Mouse (Mus musculus) neural tube, embryonic 13.5 days (tissue): ENCODE results near the gene Hlcs. TPM values are rescaled to one million over a fixed set of nuclear protein-coding genes. Genes with fewer than 3 reads are reported as not detected.

ENCODE experiments used
- ATAC-seq: fragments of 200-750 bp; cut with Nextera tagmentation; 2 replicates; pipeline ENCODE4 v1.8.0; 2017; ENCODE audit warnings: low read depth, mild to moderate bottlenecking, moderate TSS enrichment, moderate library complexity
- H3K27ac ChIP-seq: fragments of 300-500 bp; sonication (generic); replicated peaks from 2 replicates; pipeline ENCODE4 v1.5.1; 2015; ENCODE audit warnings: moderate library complexity, mild to moderate bottlenecking, inconsistent platforms
- H3K27me3 ChIP-seq: fragments of 300-500 bp; sonication (generic); 2 replicates; pipeline ENCODE4 v1.6.1; 2015; ENCODE audit warnings: mild to moderate bottlenecking, inconsistent platforms
- H3K36me3 ChIP-seq: fragments of 300-500 bp; sonication (generic); 2 replicates; pipeline ENCODE4 v1.6.1; 2015; ENCODE audit warnings: mild to moderate bottlenecking, inconsistent platforms
- H3K4me1 ChIP-seq: fragments of 300-500 bp; sonication (generic); replicated peaks from 2 replicates; pipeline ENCODE4 v1.6.1; 2015; ENCODE audit warnings: inconsistent platforms
- H3K4me2 ChIP-seq: fragments of 300-500 bp; sonication (generic); 2 replicates; pipeline ENCODE4 v1.6.1; 2015; ENCODE audit warnings: inconsistent platforms, mild to moderate bottlenecking, moderate library complexity
- H3K4me3 ChIP-seq: fragments of 300-500 bp; sonication (generic); 2 replicates; pipeline ENCODE4 v1.5.1; 2015; ENCODE audit warnings: mild to moderate bottlenecking, inconsistent platforms
- H3K9ac ChIP-seq: fragments of 300-500 bp; sonication (generic); 2 replicates; pipeline ENCODE4 v1.6.1; 2015; ENCODE audit warnings: moderate library complexity, mild to moderate bottlenecking, inconsistent platforms
- H3K9me3 ChIP-seq: fragments of 300-500 bp; sonication (generic); 2 replicates; pipeline ENCODE4 v1.6.1; 2016; ENCODE audit warnings: inconsistent platforms
- WGBS: fragments of 180-500 bp; shearing (Covaris S2); methylation state at CpG from one replicate; pipeline ENCODE4 v1.1.7; 2015; 5-methylcytosine and 5-hydroxymethylcytosine counted together
- polyA plus RNA-seq: library from polyadenylated mRNA; unstranded; fragments of >200 nt; fragmentation: Nextera tagmentation; extraction: Ambion mirVana; gene quantifications from 2 replicates; pipeline ENCODE4 v1.2.1, GENCODE M21; 2015

Gene Hlcs
- polyA plus RNA-seq, 1 experiment from 2014 or later: 7.9 TPM

DNA sequence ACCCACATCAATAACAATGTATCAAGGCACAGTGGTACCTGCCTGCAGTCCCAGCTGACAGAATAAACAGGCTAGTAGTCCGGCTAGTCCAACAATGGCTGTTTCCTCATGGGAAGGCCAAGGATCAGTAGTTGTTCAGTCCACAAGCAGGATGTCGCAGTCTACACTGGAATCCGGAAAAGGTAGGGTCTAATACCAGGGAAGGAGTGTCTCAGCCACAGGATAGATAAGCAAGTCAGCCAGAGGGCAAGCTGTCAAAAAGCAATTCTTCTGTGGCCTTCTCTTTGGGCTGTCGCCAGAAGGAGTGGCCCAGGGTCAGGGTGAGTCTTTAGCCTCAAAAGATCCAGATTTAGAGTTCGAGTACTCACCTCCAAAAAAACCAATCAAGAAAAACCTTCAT is 4.4 kb upstream of the Hlcs start:
- H3K4me3 ChIP-seq: no peak overlapping the region
- H3K27me3 ChIP-seq: no peaks in the 10 kb centered on the region
- ATAC-seq: no peak
- WGBS: 80% methylated on average over 5 of the region's 5 CpGs
- no peaks in the 10 kb centered on the region for H3K9me3 ChIP-seq
- no peak overlapping the region for H3K9ac ChIP-seq
- no peaks in the 10 kb centered on the region for H3K36me3 ChIP-seq
- peaks cover 9% of the 10 kb centered on the region for H3K4me1 ChIP-seq
- no peak overlapping the region for H3K27ac ChIP-seq
- H3K4me2 ChIP-seq: no peak overlapping the region

DNA sequence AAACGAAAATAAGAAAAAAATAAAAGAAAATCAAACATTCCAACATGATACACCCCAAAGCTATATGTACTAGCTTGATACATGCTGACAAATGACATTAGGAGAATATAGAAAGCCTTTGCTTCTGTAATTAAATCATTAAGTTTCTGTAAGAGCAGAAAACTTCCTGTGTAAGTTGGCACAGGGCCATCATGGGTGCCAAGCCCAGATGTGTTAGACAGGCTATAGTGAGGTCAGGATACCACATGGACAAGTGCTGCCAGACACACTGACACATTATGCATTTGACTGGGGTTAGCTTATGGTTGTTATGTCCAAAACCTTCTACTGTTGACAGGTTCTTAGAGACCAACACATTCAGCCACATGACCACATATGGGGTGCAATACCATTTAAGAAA is 1.8 kb upstream of the Hlcs start:
- Histone ChIP-seq H3K27me3 (no peaks in the 10 kb centered on the region), H3K27ac (no peak overlapping the region), H3K4me2 (no peak overlapping the region), H3K4me1 (peaks cover 20% of the 10 kb centered on the region), H3K36me3 (no peaks in the 10 kb centered on the region), H3K9me3 (no peaks in the 10 kb centered on the region), H3K9ac (no peak overlapping the region), H3K4me3 (no peak overlapping the region)
- WGBS: 52% methylated on average over 1 of the region's 1 CpGs
- no peak for ATAC-seq

GRCm38 (mm10) chr16:94314626-94315025 is 1.3 kb upstream of the Hlcs start:
- H3K9me3 ChIP-seq: no peaks in the 10 kb centered on the region
- no peaks in the 10 kb centered on the region for H3K36me3 ChIP-seq
- H3K4me3 ChIP-seq: no peak overlapping the region
- 94% methylated on average over 5 of the region's 5 CpGs for WGBS
- peaks cover 20% of the 10 kb centered on the region for H3K4me1 ChIP-seq
- no peaks in the 10 kb centered on the region for H3K27me3 ChIP-seq
- ATAC-seq: no peak
- no peak overlapping the region for H3K9ac ChIP-seq
- H3K27ac ChIP-seq: no peak overlapping the region
- no peak overlapping the region for H3K4me2 ChIP-seq

- under 1% methylated on average over 20 of the region's 20 CpGs for WGBS
- peak overlapping the region; percentile 62 for H3K4me3 ChIP-seq
- peak; percentile 92 for ATAC-seq
Measured at GRCm38 (mm10) chr16:94312663-94313228, 625 bp downstream of the Hlcs start.

GRCm38 (mm10) chr16:94311931-94312330 is 1.4 kb downstream of the Hlcs start:
- H3K9me3 ChIP-seq: no peaks in the 10 kb centered on the region
- H3K4me1 ChIP-seq: peaks cover 35% of the 10 kb centered on the region
- peak overlapping the region; percentile 81 for H3K9ac ChIP-seq
- H3K4me2 ChIP-seq: peak overlapping the region; percentile 74
- ATAC-seq: no peak
- 63% methylated on average over 4 of the region's 4 CpGs for WGBS
- peak overlapping the region; percentile 62 for H3K4me3 ChIP-seq
- no peaks in the 10 kb centered on the region for H3K36me3 ChIP-seq
- H3K27ac ChIP-seq: peak overlapping the region; percentile 100
- no peaks in the 10 kb centered on the region for H3K27me3 ChIP-seq

More at GRCm38 (mm10) chr16:94312663-94313228, 625 bp downstream of the Hlcs start:
- Histone ChIP-seq H3K36me3 (no peaks in the 10 kb centered on the region), H3K4me2 (peak overlapping the region; percentile 74), H3K4me1 (peaks cover 27% of the 10 kb centered on the region), H3K27me3 (no peaks in the 10 kb centered on the region), H3K9me3 (no peaks in the 10 kb centered on the region), H3K9ac (peak overlapping the region; percentile 81), H3K27ac (peak overlapping the region; percentile 100)

GRCm38 (mm10) chr16:94311416-94311815 is 2.0 kb downstream of the Hlcs start:
- ATAC-seq: no peak
- WGBS: 50% methylated on average over 1 of the region's 1 CpGs
- H3K4me2 ChIP-seq: peak overlapping the region; percentile 74
- no peaks in the 10 kb centered on the region for H3K9me3 ChIP-seq
- peaks cover 35% of the 10 kb centered on the region for H3K4me1 ChIP-seq
- peak overlapping the region; percentile 81 for H3K9ac ChIP-seq
- H3K27me3 ChIP-seq: no peaks in the 10 kb centered on the region
- peak overlapping the region; percentile 62; the same call in 1 of the 2 replicates for H3K4me3 ChIP-seq
- H3K36me3 ChIP-seq: no peaks in the 10 kb centered on the region
- H3K27ac ChIP-seq: peak overlapping the region; percentile 100

DNA sequence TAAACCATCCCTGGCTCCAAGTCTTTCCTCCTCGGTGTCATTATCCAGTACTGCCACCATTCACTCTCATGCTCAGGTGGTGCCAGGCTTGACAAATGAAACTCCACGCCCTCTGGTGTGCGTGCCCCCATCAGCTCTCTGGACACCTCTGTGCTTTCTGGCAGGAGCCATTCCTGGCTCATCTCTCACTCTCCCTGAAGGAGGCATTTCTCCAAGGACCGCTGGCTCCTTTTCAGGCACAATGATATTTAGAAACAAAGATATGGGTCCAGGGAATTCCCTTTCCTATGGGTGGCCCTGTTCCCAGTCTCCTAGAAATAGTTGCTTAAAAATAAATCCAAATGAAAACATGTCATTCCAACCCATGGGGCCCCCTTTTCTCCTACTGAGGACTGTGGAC is 4.3 kb downstream of the Hlcs start:
- Histone ChIP-seq H3K27me3 (peaks cover 2% of the 10 kb centered on the region; the same call in 1 of the 2 replicates), H3K4me3 (no peak overlapping the region), H3K27ac (no peak overlapping the region), H3K36me3 (no peaks in the 10 kb centered on the region), H3K9ac (no peak overlapping the region), H3K4me2 (no peak overlapping the region), H3K4me1 (peaks cover 31% of the 10 kb centered on the region), H3K9me3 (peaks cover 5% of the 10 kb centered on the region; the same call in 1 of the 2 replicates)
- 82% methylated on average over 4 of the region's 4 CpGs for WGBS
- no peak for ATAC-seq

DNA sequence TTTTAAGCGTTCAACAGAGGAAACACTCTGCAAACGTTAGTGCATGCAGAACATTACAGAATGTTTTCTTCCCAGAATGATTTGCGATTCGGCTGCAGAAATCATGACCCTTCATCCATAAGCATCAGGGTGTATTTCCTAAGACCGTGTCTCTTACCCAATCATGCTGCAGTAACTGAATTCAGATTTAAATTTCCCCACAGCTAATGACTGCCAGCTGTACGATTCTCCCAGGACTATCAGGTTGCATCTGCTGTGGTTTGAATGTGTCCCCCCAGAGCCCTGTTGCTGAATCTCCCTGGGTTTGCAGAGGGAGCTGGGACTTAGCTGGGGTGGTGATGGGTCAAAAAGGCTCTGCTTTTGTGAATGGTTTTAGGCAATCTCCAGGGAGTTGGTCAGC is 5.4 kb downstream of the Hlcs start:
- no peak for ATAC-seq

DNA sequence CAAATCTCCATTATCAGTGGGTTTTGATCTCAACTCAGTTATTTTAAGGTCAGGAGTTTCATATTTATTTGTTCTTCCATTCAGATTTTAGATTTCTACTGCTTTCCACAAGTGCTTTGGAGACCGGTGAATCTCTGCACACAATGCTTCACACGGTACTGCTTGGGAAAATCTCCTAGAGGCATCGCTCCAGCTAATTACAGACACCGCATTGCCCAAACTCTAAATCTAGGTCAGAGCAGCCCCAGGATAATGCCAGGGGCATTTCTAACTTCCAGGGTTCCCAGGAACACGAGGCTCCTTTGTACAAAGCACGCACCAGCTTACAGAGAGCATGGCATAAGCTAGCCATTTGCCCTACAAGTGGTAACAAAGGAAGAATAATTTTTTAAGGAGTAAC is 5.8 kb downstream of the Hlcs start:
- Histone ChIP-seq H3K4me2 (peak overlapping the region; percentile 21; the same call in 1 of the 2 replicates), H3K27ac (peak overlapping the region; percentile 49; the same call in 1 of the 2 replicates), H3K27me3 (peaks cover 3% of the 10 kb centered on the region; the same call in 1 of the 2 replicates), H3K9me3 (peaks cover 5% of the 10 kb centered on the region; the same call in 1 of the 2 replicates), H3K9ac (0 out of 2 replicates have a peak overlapping the region, but pooled peaks have one; percentile 22), H3K4me1 (peaks cover 36% of the 10 kb centered on the region), H3K36me3 (no peaks in the 10 kb centered on the region), H3K4me3 (no peak overlapping the region)
- ATAC-seq: no peak
- WGBS: 36% methylated on average over 6 of the region's 6 CpGs

More for the DNA sequence above, 5.4 kb downstream of the Hlcs start:
- 21% methylated on average over 6 of the region's 6 CpGs for WGBS
- no peaks in the 10 kb centered on the region for H3K36me3 ChIP-seq
- 0 out of 2 replicates have a peak overlapping the region, but pooled peaks have one; percentile 49 for H3K27ac ChIP-seq
- peaks cover 5% of the 10 kb centered on the region; the same call in 1 of the 2 replicates for H3K9me3 ChIP-seq
- peaks cover 31% of the 10 kb centered on the region for H3K4me1 ChIP-seq
- H3K9ac ChIP-seq: 0 out of 2 replicates have a peak overlapping the region, but pooled peaks have one; percentile 22
- peak overlapping the region; percentile 21; the same call in 1 of the 2 replicates for H3K4me2 ChIP-seq
- peaks cover 3% of the 10 kb centered on the region; the same call in 1 of the 2 replicates for H3K27me3 ChIP-seq
- no peak overlapping the region for H3K4me3 ChIP-seq

DNA sequence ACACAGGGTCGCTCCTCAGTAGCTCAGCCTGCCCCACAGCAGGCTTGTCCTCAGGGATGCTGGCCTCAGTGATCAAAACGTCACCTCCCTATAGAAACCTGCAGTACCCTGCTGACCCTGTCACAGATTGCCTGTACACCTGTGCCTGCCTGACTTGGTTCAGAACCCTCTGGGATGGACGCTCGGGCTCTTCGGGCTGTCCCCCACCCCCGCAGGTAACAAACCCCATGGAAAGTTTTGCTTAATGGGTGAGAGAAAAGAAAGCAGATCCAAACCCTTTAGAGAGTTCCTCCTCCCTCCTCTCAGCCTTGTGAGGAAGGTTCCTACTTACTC is 10.2 kb downstream of the Hlcs start:
- peak overlapping the region; percentile 56 for H3K4me2 ChIP-seq
- peaks cover 3% of the 10 kb centered on the region; the same call in 1 of the 2 replicates for H3K27me3 ChIP-seq
- H3K27ac ChIP-seq: peak overlapping the region; percentile 64
- WGBS: 20% methylated on average over 6 of the region's 6 CpGs
- H3K9ac ChIP-seq: peak overlapping the region; percentile 68
- H3K4me3 ChIP-seq: peak overlapping the region; percentile 26; the same call in 1 of the 2 replicates
- no peaks in the 10 kb centered on the region for H3K36me3 ChIP-seq
- ATAC-seq: no peak; the same call in 1 of the 2 replicates
- H3K4me1 ChIP-seq: peaks cover 28% of the 10 kb centered on the region
- peaks cover 5% of the 10 kb centered on the region; the same call in 1 of the 2 replicates for H3K9me3 ChIP-seq

DNA sequence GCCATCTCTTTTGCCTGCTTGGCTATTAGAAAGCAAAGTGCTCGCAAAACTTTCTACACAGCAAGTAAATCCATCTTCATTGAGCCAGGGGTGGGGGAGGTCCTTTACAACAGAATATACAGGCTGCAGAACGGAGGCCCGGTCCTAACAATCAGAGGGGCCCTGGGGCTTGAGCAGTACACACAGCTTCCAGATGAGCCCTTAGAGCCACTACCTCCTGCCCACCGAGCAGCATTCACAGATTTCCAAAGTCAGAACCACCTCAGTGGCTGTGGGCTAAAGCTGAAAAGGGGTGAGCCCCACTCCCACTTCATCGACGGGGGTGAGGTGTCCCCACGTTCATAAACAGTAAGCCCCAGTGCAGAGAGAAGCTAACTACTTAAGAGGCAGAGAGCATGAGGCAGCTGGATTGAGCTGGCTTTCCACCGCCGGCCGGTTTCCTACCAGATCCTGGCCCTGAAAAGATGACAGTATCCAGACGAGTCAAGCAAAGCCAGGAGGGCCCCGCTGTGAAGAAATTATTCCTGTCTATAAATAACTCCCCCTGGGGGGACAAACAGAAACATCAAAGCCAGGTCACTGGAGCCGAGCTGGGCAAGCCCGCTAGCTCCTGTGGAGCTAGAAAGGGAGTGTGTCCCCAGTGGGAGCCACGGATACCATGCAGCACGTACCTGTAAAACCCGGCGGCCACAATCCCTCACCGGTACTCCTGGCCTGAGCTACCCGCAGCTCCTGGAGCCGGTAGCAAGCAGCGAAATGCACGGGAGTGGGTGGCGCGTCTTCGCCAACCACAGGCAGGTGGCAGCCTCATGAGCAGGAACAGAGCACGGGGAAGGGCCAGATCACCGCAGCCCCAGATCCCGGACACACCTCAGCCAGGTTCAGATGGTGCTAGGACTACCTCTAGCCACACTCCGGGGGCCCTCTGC is 10.8 kb downstream of the Hlcs start:
- no peaks in the 10 kb centered on the region for H3K36me3 ChIP-seq
- peak; percentile 66 for ATAC-seq
- peaks cover 3% of the 10 kb centered on the region; the same call in 1 of the 2 replicates for H3K27me3 ChIP-seq
- H3K9ac ChIP-seq: peak overlapping the region; percentile 68
- H3K4me2 ChIP-seq: peak overlapping the region; percentile 56
- peaks cover 5% of the 10 kb centered on the region; the same call in 1 of the 2 replicates for H3K9me3 ChIP-seq
- 4% methylated on average over 30 of the region's 30 CpGs for WGBS
- H3K4me3 ChIP-seq: peak overlapping the region; percentile 26
- H3K4me1 ChIP-seq: peaks cover 22% of the 10 kb centered on the region
- peak overlapping the region; percentile 64 for H3K27ac ChIP-seq

GRCm38 (mm10) chr16:94301696-94302095 is 11.7 kb downstream of the Hlcs start:
- H3K36me3 ChIP-seq: no peaks in the 10 kb centered on the region
- no peak overlapping the region; the same call in 1 of the 2 replicates for H3K4me2 ChIP-seq
- H3K27me3 ChIP-seq: peaks cover 3% of the 10 kb centered on the region; the same call in 1 of the 2 replicates
- H3K4me3 ChIP-seq: no peak overlapping the region
- H3K9ac ChIP-seq: no peak overlapping the region
- no peak for ATAC-seq
- peaks cover 16% of the 10 kb centered on the region for H3K4me1 ChIP-seq
- no peak overlapping the region; the same call in 1 of the 2 replicates for H3K27ac ChIP-seq
- H3K9me3 ChIP-seq: peaks cover 5% of the 10 kb centered on the region; the same call in 1 of the 2 replicates
- 85% methylated on average over 5 of the region's 5 CpGs for WGBS
